Mouse (Mus musculus) testis, adult 2 months (tissue): ENCODE measurements at regions not wholly inside any gene's neighbourhood (a gene's known extent, or its start where the extent isn't known, plus 50 kb on each side); places are given as distances from the start of the nearest gene placed in this dataset.
"Not testable (repeated sequence)": the region's sequence is repeated elsewhere in the genome, so short reads cannot be mapped to it uniquely, and the experiment has no call there.

Source experiments
- H3K27ac ChIP-seq: fragments of 200-500 bp; 2 replicates; pipeline ENCODE4 v1.5.1; 2012; ENCODE audit warnings: low read depth, low read length; ENCODE audit not compliant: control insufficient read depth, insufficient read depth
- H3K27me3 ChIP-seq: fragments of 200-500 bp; 2 replicates; pipeline ENCODE4 v1.6.1; 2012; ENCODE audit warnings: mild to moderate bottlenecking, low read length, moderate library complexity; ENCODE audit not compliant: control insufficient read depth, insufficient read depth
- H3K36me3 ChIP-seq: fragments of 200-500 bp; 2 replicates; pipeline ENCODE4 v1.6.1; 2012; ENCODE audit warnings: mild to moderate bottlenecking, low read length; ENCODE audit not compliant: control insufficient read depth, insufficient read depth
- H3K4me1 ChIP-seq: fragments of 200-500 bp; 2 replicates; pipeline ENCODE4 v1.6.1; 2012; ENCODE audit warnings: low read length; ENCODE audit not compliant: control insufficient read depth, insufficient read depth
- H3K4me3 ChIP-seq: fragments of 200-500 bp; 2 replicates; pipeline ENCODE4 v1.5.1; 2012; ENCODE audit warnings: low read depth, mild to moderate bottlenecking, low read length, moderate library complexity, mixed read lengths; ENCODE audit not compliant: control insufficient read depth
- CTCF ChIP-seq: fragments of 200-500 bp; IDR thresholded peaks from 2 replicates; pipeline ENCODE4 v1.5.1; 2012; ENCODE audit warnings: low read depth, mild to moderate bottlenecking, inconsistent platforms, low read length, moderate library complexity; ENCODE audit not compliant: control insufficient read depth, insufficient read depth, insufficient replicate concordance
- POLR2A ChIP-seq: fragments of 200-500 bp; IDR thresholded peaks from 2 replicates; pipeline ENCODE4 v1.6.1; 2012; ENCODE audit warnings: low read depth, mild to moderate bottlenecking, inconsistent platforms, low read length, moderate library complexity; ENCODE audit not compliant: control insufficient read depth

DNA sequence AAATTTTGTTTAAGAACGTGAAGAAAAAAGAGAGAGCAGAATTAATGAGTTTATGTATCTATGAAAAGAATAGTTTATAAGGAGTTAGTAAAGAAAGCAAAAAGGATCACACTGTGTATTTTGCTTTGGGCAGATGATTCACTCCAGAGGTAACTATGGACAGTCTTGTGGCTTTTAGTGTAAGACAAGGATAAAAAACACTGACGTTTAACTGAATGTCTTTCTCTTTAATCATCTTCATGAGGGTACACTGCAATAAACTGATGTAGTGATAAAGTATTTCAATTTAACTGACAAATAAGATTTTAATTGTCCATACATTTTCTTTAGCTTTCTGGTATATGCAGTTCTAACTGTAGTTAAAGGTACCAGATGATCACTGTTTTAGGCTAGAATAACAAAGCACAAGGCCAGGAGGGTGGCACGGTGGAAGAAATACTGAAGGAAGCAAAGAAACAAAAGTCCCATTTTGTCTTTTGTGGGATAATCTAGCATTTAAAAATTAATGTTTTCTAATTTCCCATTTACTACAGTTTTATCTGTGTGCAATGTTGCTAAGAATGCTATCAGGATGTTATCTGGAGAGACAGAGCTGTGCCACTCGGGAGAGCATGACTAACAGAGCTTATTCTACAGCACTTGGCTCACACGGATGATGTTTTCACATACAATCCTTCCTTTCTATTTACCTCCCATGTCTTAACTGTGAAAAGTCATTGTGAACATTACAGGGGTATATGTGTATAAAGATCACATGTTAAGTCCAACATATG lies 232.4 kb upstream of the Tusc1 start:
- Histone ChIP-seq H3K36me3 (no peaks in the 10 kb centered on the region), H3K4me1 (no peaks in the 10 kb centered on the region), H3K27ac (no peak overlapping the region), H3K4me3 (no peak overlapping the region), H3K27me3 (no peaks in the 10 kb centered on the region)
- TF ChIP-seq CTCF (no peak), POLR2A (no peak)

DNA sequence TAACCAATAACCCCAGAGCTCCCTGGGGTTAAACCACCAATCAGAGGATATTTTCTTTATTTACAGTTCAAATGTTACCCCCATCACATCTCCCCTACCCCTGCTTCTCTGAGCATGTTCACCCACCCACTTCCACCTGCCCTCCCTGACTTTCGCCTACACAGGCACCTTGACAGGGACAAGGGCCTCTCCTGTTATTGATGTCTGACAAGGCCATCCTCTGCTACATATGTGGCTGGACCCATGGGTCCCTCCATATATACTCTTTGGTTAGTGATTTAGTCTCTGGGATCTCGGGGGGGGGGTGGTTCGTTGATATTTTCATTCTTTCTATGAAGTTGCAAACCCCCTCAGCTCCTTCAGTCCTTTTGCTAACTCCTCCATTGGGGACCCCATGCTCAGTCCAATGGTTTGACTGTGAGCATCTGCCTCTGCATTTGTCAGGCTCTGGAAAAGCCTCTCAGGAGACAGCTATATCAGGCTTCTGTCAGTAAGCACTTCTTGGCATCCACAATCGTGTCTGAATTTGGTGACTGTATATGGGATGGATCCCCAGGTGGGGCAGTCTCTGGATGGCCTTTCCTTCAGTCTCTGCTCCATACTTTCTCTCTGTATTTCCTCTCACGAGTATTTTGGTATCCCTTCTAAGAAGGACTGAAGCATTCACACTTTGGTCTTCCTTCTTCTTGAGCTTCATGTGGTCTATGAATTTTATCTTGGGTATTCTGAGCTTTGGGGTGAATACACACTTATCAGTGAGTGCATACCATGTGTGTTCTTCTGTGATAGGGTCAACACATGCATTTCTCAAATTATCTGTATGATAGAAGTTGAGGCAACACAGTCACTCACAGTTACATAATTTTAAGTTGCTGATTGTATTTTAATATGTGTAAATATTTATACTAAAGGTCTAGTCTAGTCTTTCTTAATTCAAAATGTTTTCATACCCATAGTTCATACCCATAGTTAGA lies 220.8 kb upstream of the Tusc1 start:
- no peak for TF ChIP-seq CTCF
- TF ChIP-seq POLR2A, result no peak
- H3K27ac ChIP-seq, result no peak overlapping the region
- H3K4me1 ChIP-seq, result no peaks in the 10 kb centered on the region
- H3K27me3 ChIP-seq, result no peaks in the 10 kb centered on the region
- no peak overlapping the region for H3K4me3 ChIP-seq
- H3K36me3 ChIP-seq, result no peaks in the 10 kb centered on the region

DNA sequence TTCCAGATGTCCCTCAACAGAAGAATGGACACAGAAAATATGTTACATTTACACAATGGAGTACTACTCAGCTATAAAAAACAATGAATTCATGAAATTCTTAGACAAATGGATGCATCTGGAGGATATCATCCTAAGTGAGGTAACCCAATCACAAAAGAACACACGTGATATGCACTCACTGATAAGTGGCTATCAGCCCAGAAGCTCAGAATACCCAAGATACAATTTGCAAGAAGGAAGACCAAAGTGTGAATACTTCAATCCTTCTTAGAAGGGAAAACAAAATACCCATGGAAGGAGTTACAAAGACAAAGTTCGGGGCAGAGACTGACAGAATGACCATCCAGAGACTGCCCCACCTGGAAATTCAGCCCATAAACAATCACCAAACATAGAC lies 219.9 kb upstream of the Tusc1 start:
- not testable (repeated sequence) for H3K36me3 ChIP-seq, H3K4me1 ChIP-seq, H3K27me3 ChIP-seq, H3K27ac ChIP-seq, H3K4me3 ChIP-seq

DNA sequence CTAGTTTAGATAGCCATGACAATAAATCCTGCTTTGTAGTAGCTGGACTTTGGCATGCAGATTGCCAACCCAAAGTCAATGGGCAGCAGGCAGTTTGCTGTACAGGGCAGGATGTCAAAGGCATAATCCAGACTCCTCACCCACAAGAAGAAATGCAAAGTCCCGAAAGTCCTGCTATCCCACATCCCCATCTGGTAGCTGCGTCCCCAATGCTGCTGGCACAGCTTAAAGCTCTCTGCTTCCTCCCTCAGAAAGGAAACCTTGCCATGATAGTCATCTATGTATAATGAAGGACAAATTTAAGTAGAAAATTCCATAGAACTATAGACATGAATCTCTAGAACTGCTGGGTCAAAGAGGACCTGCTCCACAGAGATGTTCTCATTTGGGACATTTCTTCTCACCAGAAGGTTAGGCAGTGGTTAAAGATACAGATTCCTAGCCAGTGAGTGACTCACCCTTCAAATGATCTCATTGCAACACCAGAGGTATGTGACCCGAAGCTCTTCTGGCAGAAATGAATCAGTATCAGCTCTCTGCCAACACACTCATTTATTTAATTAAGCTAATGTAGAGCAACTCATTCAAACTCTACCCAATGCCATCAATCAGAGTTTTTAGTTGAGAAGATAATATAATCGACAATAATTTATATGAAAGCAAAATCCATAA lies 217.3 kb upstream of the Tusc1 start:
- no peaks in the 10 kb centered on the region for H3K36me3 ChIP-seq
- TF ChIP-seq CTCF (no peak), POLR2A (no peak)
- no peaks in the 10 kb centered on the region for H3K4me1 ChIP-seq
- no peak overlapping the region for H3K4me3 ChIP-seq
- no peaks in the 10 kb centered on the region for H3K27me3 ChIP-seq
- H3K27ac ChIP-seq, result no peak overlapping the region

DNA sequence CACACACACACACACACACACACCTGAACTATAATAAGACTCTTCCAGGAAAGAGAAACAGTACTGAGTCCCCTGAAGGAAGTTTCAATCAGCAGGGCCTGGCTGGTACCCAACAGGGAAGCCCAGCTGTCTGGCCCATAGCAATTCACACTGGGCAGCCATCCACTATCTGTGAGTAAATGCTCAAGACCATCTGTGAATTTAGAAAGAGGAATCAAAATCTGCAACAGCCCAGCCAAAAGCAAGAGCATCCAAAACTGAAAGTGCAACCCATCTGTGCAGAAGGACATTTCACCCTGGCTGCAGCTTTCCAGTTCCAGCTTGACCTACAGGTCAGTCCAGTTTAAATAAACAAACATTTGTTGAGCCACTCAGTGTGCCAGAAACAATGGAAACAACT lies 215.8 kb upstream of the Tusc1 start:
- Histone ChIP-seq H3K27ac (no peak overlapping the region), H3K4me1 (no peaks in the 10 kb centered on the region), H3K27me3 (no peaks in the 10 kb centered on the region), H3K36me3 (no peaks in the 10 kb centered on the region), H3K4me3 (no peak overlapping the region)
- TF ChIP-seq POLR2A, result no peak
- TF ChIP-seq CTCF, result no peak

DNA sequence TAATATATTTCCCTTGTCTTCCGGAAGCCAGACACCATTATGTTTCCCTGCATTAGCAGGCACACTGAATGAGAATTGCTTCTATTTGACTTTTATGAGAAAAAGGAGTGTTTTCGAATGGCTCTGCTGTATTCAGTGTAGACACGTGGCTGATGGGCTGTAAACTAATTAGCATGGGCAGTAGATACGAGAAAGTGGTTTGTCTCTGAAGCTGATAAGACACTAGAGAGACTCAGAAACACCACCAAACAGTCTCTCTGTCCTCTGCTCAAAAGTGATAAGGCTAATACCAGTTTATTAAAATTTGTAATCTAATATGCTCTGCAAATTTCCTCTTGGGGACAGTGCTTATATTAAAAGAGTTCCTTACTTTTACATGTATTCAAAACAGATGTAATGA lies 205.3 kb upstream of the Tusc1 start:
- Histone ChIP-seq H3K27me3 (no peaks in the 10 kb centered on the region), H3K36me3 (no peaks in the 10 kb centered on the region)
- TF ChIP-seq POLR2A, result no peak
- TF ChIP-seq CTCF, result no peak

DNA sequence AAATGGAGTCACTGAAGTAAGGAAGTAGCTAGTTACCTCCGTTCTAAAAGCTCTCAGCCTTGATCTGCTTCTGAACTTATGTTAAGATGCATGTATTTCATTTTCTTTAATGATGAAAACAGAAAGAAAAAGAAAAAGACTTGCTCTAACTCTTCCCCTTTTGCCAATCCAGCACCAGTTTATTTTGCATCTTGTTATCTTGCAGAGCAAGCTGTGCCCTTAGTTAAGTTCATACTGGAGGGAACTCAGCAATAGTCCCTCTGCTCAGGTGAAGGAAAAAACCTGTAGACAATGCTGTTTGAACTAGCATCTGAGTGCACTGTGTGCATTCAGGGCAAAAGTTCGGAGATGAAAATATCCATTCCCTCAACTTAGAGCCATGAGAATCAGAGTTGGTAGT lies 192.1 kb upstream of the Tusc1 start:
- H3K27ac ChIP-seq, result no peak overlapping the region
- no peaks in the 10 kb centered on the region for H3K4me1 ChIP-seq
- H3K36me3 ChIP-seq, result no peaks in the 10 kb centered on the region
- TF ChIP-seq POLR2A (no peak), CTCF (no peak)
- no peak overlapping the region for H3K4me3 ChIP-seq
- no peaks in the 10 kb centered on the region for H3K27me3 ChIP-seq

More for the DNA sequence above, 205.3 kb upstream of the Tusc1 start:
- no peaks in the 10 kb centered on the region for H3K4me1 ChIP-seq
- H3K4me3 ChIP-seq, result no peak overlapping the region
- H3K27ac ChIP-seq, result no peak overlapping the region
